Mouse (Mus musculus): ENCODE data around the gene Adipoq. TPM values are rescaled to one million over a fixed set of nuclear protein-coding genes. Genes with fewer than 3 reads are reported as not detected.
A peak's percentile ranks its signal among the peaks of the same experiment; 100 is the strongest.
"Not testable (repeated sequence)": the region's sequence is repeated elsewhere in the genome, so short reads cannot be mapped to it uniquely, and the experiment has no call there.

The Adipoq gene
- polyA plus RNA-seq, 1 experiment = not detected

DNA sequence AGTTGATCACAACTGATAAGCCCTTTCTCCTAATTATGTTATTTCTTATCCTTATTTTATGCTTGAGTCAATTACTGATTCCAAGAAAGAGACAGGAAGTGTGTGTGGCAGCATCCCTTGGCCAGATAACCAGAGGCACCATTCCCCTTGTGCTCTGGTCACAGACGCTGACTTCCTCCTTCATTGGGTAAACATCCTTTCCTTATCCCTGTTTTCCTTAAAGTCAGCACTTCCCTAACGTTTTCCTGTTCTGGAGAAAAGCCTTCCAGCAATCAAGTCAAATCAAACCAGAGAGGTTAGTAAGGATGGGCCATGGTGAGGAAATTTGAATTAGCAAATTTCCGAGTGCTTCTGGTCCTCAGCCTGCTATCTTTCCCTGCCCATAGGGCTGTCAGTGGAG lies 29.6 kb downstream of the Adipoq start:
- Histone ChIP-seq H3K27ac (ENCODE audit: insufficient read depth, low read depth, low read length) (no peak overlapping the region), H3K4me3 (ENCODE audit: insufficient read depth, low read length) (no peak overlapping the region), H3K4me1 (ENCODE audit: control insufficient read depth, insufficient read depth, low read length) (peaks cover 19% of the 10 kb centered on the region)
- TF ChIP-seq CTCF (IDR thresholded peaks at IDR 0.05; ENCODE audit: low read depth, low read length) (no peak), POLR2A (IDR thresholded peaks at IDR 0.05; ENCODE audit: borderline replicate concordance, low read depth, low read length) (no peak)

DNA sequence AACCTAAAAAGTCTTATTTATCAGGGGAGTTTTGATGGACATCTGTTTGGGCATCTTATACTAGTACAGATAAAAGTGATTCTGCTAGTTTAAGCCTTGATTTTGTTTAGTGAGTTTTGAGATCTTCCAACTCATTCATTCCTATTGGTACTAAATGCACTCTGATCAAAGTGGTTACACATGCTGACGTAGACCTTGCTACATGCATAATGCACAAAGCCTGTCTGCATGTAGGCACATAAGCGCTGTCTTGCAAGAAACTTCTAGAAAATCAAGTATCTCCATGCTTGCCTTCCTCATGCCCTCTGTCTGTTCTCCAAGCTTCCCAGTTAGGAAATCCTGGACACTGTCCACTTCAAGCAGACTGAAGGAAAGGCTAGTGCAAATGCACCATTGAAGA lies 31.5 kb downstream of the Adipoq start:
- H3K4me3 ChIP-seq (ENCODE audit: insufficient read depth, low read length) = no peak overlapping the region
- no peak for TF ChIP-seq POLR2A (IDR thresholded peaks at IDR 0.05; ENCODE audit: borderline replicate concordance, low read depth, low read length)
- TF ChIP-seq CTCF (IDR thresholded peaks at IDR 0.05; ENCODE audit: low read depth, low read length) = no peak
- no peak overlapping the region for H3K27ac ChIP-seq (ENCODE audit: insufficient read depth, low read depth, low read length)
- H3K4me1 ChIP-seq (ENCODE audit: control insufficient read depth, insufficient read depth, low read length) = peaks cover 33% of the 10 kb centered on the region

DNA sequence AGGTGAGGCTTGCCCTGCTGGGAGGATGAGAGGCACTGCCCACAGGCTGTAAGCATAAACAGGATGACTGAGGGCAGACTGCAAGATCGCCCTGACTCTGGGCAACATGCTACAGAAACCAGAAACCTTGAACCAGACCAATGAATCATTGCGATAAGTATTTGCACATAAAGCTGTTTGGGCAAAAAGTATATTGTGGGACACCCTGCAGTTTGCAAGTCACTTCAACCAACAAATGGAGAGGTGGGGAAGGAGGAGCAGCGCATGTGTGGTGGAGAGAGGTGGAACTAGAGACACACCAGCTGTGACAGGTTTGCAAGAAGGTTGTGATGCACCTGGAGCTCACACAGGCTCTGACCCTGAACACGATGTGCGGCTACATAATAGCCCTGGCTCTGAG lies 32.5 kb downstream of the Adipoq start:
- peaks cover 39% of the 10 kb centered on the region for H3K4me1 ChIP-seq (ENCODE audit: control insufficient read depth, insufficient read depth, low read length)
- H3K27ac ChIP-seq (ENCODE audit: insufficient read depth, low read depth, low read length) = no peak overlapping the region
- TF ChIP-seq CTCF (IDR thresholded peaks at IDR 0.05; ENCODE audit: low read depth, low read length) (no peak), POLR2A (IDR thresholded peaks at IDR 0.05; ENCODE audit: borderline replicate concordance, low read depth, low read length) (no peak)
- no peak overlapping the region for H3K4me3 ChIP-seq (ENCODE audit: insufficient read depth, low read length)

DNA sequence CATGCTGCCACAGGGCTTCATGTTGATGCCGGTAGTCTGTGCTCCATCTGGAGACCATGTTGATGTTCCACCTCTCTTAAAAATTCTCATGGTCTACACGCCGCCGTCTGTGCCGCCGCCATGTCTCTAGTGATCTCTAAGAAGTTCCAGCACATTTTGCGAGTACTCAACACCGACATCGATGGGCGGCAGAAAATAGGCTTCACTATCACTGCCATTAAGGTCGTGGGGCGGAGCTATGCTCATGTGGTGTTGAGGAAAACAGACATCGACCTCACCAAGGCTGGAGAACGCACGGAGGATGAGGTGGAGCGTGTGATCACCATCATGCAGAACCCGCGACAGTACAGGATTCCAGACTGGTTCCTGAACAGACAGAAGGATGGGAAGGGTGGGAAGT lies 33.1 kb downstream of the Adipoq start:
- not testable (repeated sequence) for H3K4me3 ChIP-seq (ENCODE audit: insufficient read depth, low read length); H3K27ac ChIP-seq (ENCODE audit: insufficient read depth, low read depth, low read length)
- peaks cover 39% of the 10 kb centered on the region for H3K4me1 ChIP-seq (ENCODE audit: control insufficient read depth, insufficient read depth, low read length)

DNA sequence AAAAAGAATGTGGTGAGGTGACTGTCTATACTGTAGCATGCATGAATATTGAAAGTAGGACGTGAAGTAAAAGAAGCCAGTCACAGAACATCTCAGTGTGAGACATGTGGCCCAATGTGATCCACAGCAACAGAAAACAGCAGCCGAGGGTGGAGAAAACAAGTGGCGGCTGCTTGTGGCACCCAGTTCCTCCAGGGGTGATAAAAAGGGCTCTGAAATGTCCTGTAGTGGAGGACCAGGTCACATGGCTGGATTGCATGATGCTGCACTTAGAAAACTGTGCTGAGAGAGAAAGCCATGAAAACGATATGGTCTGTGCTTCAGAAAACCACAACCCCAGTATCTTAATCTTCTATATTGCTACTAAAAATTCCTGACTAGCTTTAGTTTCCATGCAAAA lies 34.7 kb downstream of the Adipoq start:
- Histone ChIP-seq H3K4me1 (ENCODE audit: control insufficient read depth, insufficient read depth, low read length) (peaks cover 31% of the 10 kb centered on the region), H3K4me3 (ENCODE audit: insufficient read depth, low read length) (no peak overlapping the region), H3K27ac (ENCODE audit: insufficient read depth, low read depth, low read length) (peak overlapping the region; percentile 93)
- no peak for TF ChIP-seq POLR2A (IDR thresholded peaks at IDR 0.05; ENCODE audit: borderline replicate concordance, low read depth, low read length)
- no peak for TF ChIP-seq CTCF (IDR thresholded peaks at IDR 0.05; ENCODE audit: low read depth, low read length)

DNA sequence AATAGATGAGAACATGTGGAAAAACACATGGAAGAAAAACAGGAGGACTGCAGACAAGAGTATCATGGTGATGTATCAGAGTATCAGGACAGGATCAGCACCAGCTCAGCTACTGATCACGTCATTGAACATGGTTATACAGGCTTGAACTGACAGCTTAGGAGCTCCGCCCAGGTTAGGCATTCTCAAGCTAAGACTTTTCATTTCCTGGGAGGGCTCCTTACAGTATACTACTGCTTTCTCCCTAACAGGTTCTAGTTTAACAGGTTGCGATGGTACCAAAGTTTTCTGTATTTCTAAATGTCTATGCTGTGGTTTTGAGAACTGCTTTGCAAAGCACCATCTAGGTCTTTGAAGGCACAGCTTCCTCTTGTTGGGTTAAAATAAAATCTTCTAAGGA lies 35.2 kb downstream of the Adipoq start:
- peak overlapping the region; percentile 93 for H3K27ac ChIP-seq (ENCODE audit: insufficient read depth, low read depth, low read length)
- H3K4me1 ChIP-seq (ENCODE audit: control insufficient read depth, insufficient read depth, low read length) = peaks cover 33% of the 10 kb centered on the region
- H3K4me3 ChIP-seq (ENCODE audit: insufficient read depth, low read length) = no peak overlapping the region
- TF ChIP-seq CTCF (IDR thresholded peaks at IDR 0.05; ENCODE audit: low read depth, low read length) (no peak), POLR2A (IDR thresholded peaks at IDR 0.05; ENCODE audit: borderline replicate concordance, low read depth, low read length) (no peak)

DNA sequence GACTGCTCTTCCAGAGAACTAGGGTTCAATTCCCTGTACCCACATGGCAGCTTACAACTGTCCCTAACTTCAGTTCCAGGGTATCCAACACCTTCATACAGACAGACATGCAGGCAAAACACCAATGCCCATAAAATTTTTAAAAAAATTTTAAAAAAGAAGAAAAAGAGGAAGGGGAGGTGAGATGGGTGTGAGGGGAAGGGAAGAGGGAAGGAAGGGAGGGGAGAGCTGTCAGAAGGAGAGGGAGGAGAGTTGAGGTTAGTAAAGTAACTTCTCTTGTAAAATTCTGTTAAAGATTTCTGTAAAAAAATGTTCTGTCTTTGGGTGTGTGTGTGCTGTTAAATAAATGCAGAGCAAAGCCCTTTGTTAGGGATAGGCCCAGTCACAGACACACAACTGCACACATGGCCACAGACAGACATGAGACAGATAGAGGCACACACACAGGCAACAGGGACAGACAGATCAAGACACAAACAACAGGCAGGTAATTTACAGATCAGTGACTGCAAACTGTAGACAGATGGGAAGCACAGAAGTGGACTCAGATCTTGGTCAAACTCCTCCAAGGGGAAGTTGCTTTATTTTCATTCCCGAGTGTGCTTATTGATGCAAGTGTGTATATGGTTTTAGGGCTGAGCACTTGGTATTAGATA lies 35.7 kb downstream of the Adipoq start:
- Histone ChIP-seq H3K4me1 (ENCODE audit: control insufficient read depth, insufficient read depth, low read length) (peaks cover 36% of the 10 kb centered on the region), H3K27ac (ENCODE audit: insufficient read depth, low read depth, low read length) (peak overlapping the region; percentile 93), H3K4me3 (ENCODE audit: insufficient read depth, low read length) (no peak overlapping the region)
- TF ChIP-seq POLR2A (IDR thresholded peaks at IDR 0.05; ENCODE audit: borderline replicate concordance, low read depth, low read length) (no peak), CTCF (IDR thresholded peaks at IDR 0.05; ENCODE audit: low read depth, low read length) (no peak)

DNA sequence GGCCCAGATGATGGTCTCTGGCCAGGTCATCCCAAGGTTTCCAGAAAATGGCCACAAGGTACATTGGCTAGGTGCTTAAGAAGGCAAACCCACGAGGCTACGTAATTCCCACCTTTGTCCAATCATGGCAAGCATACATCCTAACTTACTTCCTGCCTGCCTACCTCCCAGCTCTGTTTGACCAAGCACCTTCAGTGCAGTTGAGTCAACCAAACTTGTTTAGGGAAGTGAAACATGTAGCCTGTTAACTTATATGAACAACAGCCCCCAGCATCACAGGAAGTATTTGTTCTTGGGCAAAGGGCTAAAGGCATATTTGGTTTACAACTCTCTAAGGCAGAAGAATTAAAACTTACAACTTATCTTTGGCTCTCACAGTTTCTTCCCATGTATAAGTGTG lies 39.5 kb downstream of the Adipoq start:
- peaks cover 31% of the 10 kb centered on the region for H3K4me1 ChIP-seq (ENCODE audit: control insufficient read depth, insufficient read depth, low read length)
- TF ChIP-seq POLR2A (IDR thresholded peaks at IDR 0.05; ENCODE audit: borderline replicate concordance, low read depth, low read length) = no peak
- TF ChIP-seq CTCF (IDR thresholded peaks at IDR 0.05; ENCODE audit: low read depth, low read length) = no peak
- no peak overlapping the region for H3K27ac ChIP-seq (ENCODE audit: insufficient read depth, low read depth, low read length)
- no peak overlapping the region for H3K4me3 ChIP-seq (ENCODE audit: insufficient read depth, low read length)

DNA sequence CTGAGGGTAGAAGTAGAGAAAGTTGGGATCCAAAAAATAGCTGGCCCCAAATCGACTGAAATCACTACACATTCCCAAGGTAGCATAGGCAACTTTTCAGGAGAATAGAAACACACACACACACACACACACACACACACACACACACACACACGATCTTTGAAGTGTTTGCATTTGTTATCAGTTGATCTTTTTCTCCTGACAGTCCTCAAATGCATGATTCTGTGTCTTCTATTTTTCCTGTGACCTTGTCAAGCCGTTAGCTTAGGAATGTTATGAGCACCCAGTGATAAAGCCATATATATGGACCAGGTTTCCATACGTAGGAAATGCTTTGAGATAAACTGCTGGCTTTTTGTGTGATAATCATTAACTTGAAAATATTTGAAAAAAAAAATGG lies 40.1 kb downstream of the Adipoq start:
- TF ChIP-seq CTCF (IDR thresholded peaks at IDR 0.05; ENCODE audit: low read depth, low read length) (no peak), POLR2A (IDR thresholded peaks at IDR 0.05; ENCODE audit: borderline replicate concordance, low read depth, low read length) (no peak)
- no peak overlapping the region for H3K27ac ChIP-seq (ENCODE audit: insufficient read depth, low read depth, low read length)
- H3K4me1 ChIP-seq (ENCODE audit: control insufficient read depth, insufficient read depth, low read length) = peaks cover 26% of the 10 kb centered on the region
- H3K4me3 ChIP-seq (ENCODE audit: insufficient read depth, low read length) = no peak overlapping the region

DNA sequence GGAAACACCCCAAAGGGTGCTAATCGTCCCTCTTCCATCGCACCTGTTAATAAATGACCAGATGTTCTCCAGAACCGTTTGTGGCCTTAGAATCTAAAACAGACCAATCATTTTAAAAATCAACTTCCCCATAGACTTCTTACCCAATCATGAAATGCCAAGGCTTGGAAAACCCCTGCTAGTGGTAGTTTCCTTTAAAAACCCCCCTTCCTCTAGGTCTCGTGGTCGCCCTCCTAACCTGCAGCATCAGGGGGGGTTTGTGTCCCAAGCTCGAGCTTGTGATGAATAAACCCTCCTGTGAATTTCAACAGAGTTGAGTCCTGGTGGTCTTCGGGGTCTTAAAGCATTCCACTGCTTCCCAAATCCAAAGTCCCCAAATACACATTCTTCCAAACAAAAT lies 41.6 kb downstream of the Adipoq start:
- Histone ChIP-seq H3K27ac (ENCODE audit: insufficient read depth, low read depth, low read length) (no peak overlapping the region), H3K4me1 (ENCODE audit: control insufficient read depth, insufficient read depth, low read length) (peaks cover 16% of the 10 kb centered on the region), H3K4me3 (ENCODE audit: insufficient read depth, low read length) (no peak overlapping the region)
- TF ChIP-seq POLR2A (IDR thresholded peaks at IDR 0.05; ENCODE audit: borderline replicate concordance, low read depth, low read length) (no peak), CTCF (IDR thresholded peaks at IDR 0.05; ENCODE audit: low read depth, low read length) (no peak)

DNA sequence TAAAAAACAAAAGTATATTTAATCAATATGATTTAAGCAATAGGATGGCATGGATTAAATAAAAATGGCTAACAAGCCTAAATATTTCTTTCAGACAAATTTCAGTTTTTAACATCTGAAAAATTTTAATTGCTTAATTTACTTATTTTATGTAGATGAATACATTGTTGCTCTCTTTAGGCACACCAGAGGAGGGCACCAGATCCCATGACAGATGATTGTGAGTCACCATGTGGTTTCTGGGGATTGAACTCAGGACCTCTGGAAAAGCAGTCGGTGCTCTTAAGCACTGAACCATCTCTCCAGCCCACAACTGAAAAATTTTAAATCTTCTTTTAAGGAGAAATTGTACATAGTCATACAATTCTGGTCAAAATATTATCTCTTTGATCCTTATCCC lies 43.3 kb downstream of the Adipoq start:
- H3K4me1 ChIP-seq (ENCODE audit: control insufficient read depth, insufficient read depth, low read length) = peaks cover 11% of the 10 kb centered on the region
- H3K27ac ChIP-seq (ENCODE audit: insufficient read depth, low read depth, low read length) = no peak overlapping the region
- TF ChIP-seq CTCF (IDR thresholded peaks at IDR 0.05; ENCODE audit: low read depth, low read length) = no peak
- TF ChIP-seq POLR2A (IDR thresholded peaks at IDR 0.05; ENCODE audit: borderline replicate concordance, low read depth, low read length) = no peak
- no peak overlapping the region for H3K4me3 ChIP-seq (ENCODE audit: insufficient read depth, low read length)
